Mouse (Mus musculus) limb, embryonic 13.5 days (tissue): Measurements from ENCODE around the gene Ppp4r3a. TPM values are rescaled to one million over a fixed set of nuclear protein-coding genes. Genes with fewer than 3 reads are reported as not detected.

ENCODE experiments used
- ATAC-seq: fragments of 200-750 bp; cut with Nextera tagmentation; 2 replicates; pipeline ENCODE4 v1.8.0; 2017; ENCODE audit warnings: low read depth, moderate number of reproducible peaks, moderate TSS enrichment; ENCODE audit not compliant: low FRiP score
- H3K27ac ChIP-seq: fragments of 300-500 bp; sonication (generic); 2 replicates; pipeline ENCODE4 v1.5.1; 2015; ENCODE audit warnings: inconsistent platforms, mild to moderate bottlenecking, moderate library complexity
- H3K27me3 ChIP-seq: fragments of 300-500 bp; sonication (generic); 2 replicates; pipeline ENCODE4 v1.6.1; 2015; ENCODE audit warnings: mild to moderate bottlenecking, inconsistent platforms
- H3K36me3 ChIP-seq: fragments of 300-500 bp; sonication (generic); 2 replicates; pipeline ENCODE4 v1.6.1; 2015; ENCODE audit warnings: inconsistent platforms, mild to moderate bottlenecking, moderate library complexity
- H3K4me1 ChIP-seq: fragments of 300-500 bp; sonication (generic); 2 replicates; pipeline ENCODE4 v1.6.1; 2015; ENCODE audit warnings: inconsistent platforms
- H3K4me2 ChIP-seq: fragments of 300-500 bp; sonication (generic); replicated peaks from 2 replicates; pipeline ENCODE4 v1.6.1; 2015; ENCODE audit warnings: inconsistent platforms, mild to moderate bottlenecking, moderate library complexity
- H3K4me3 ChIP-seq: fragments of 300-500 bp; sonication (generic); 2 replicates; pipeline ENCODE4 v1.5.1; 2015; ENCODE audit warnings: moderate library complexity, mild to moderate bottlenecking, inconsistent platforms
- H3K9ac ChIP-seq: fragments of 300-500 bp; sonication (generic); 2 replicates; pipeline ENCODE4 v1.6.1; 2015; ENCODE audit warnings: mild to moderate bottlenecking, inconsistent platforms
- H3K9me3 ChIP-seq: fragments of 300-500 bp; sonication (generic); 2 replicates; pipeline ENCODE4 v1.6.1; 2016; ENCODE audit warnings: inconsistent platforms
- WGBS: fragments of 180-500 bp; shearing (Covaris S2); methylation state at CpG from one replicate; pipeline ENCODE4 v1.1.7; 2015; 5-methylcytosine and 5-hydroxymethylcytosine counted together
- polyA plus RNA-seq: library from polyadenylated mRNA; unstranded; fragments of >200 nt; fragmentation: Nextera tagmentation; extraction: Ambion mirVana; gene quantifications from 2 replicates; pipeline ENCODE4 v1.2.1, GENCODE M21; 2015

The Ppp4r3a gene
- polyA plus RNA-seq, 1 experiment from 2014 or later = 39.3 TPM

GRCm38 (mm10) chr12:101084237-101084636 is 735 bp upstream of the Ppp4r3a start:
- peaks cover 9% of the 10 kb centered on the region; the same call in 1 of the 2 replicates for H3K36me3 ChIP-seq
- 6% methylated on average over 4 of the region's 4 CpGs for WGBS
- H3K9me3 ChIP-seq = no peaks in the 10 kb centered on the region
- peak overlapping the region; percentile 98 for H3K27ac ChIP-seq
- H3K4me3 ChIP-seq = peak overlapping the region; percentile 100
- no peak for ATAC-seq
- no peaks in the 10 kb centered on the region for H3K27me3 ChIP-seq
- H3K4me1 ChIP-seq = peaks cover 22% of the 10 kb centered on the region
- H3K9ac ChIP-seq = peak overlapping the region; percentile 100
- peak overlapping the region; percentile 90 for H3K4me2 ChIP-seq

GRCm38 (mm10) chr12:101083839-101084195 is 315 bp upstream of the Ppp4r3a start:
- peak overlapping the region; percentile 98 for H3K27ac ChIP-seq
- no peaks in the 10 kb centered on the region for H3K27me3 ChIP-seq
- peak overlapping the region; percentile 100 for H3K9ac ChIP-seq
- peak overlapping the region; percentile 90 for H3K4me2 ChIP-seq
- ATAC-seq = peak; percentile 78
- H3K4me3 ChIP-seq = peak overlapping the region; percentile 100
- H3K36me3 ChIP-seq = peaks cover 12% of the 10 kb centered on the region; the same call in 1 of the 2 replicates
- peaks cover 22% of the 10 kb centered on the region for H3K4me1 ChIP-seq
- H3K9me3 ChIP-seq = no peaks in the 10 kb centered on the region
- 0% methylated on average over 23 of the region's 23 CpGs for WGBS

GRCm38 (mm10) chr12:101082296-101083075 is 1.0 kb downstream of the Ppp4r3a start:
- no peaks in the 10 kb centered on the region for H3K9me3 ChIP-seq
- peak overlapping the region; percentile 100 for H3K4me3 ChIP-seq
- peaks cover 21% of the 10 kb centered on the region for H3K36me3 ChIP-seq
- peak overlapping the region; percentile 100 for H3K9ac ChIP-seq
- H3K4me1 ChIP-seq = peaks cover 22% of the 10 kb centered on the region
- under 1% methylated on average over 68 of the region's 69 CpGs for WGBS
- H3K27ac ChIP-seq = peak overlapping the region; percentile 98
- peak overlapping the region; percentile 90 for H3K4me2 ChIP-seq
- H3K27me3 ChIP-seq = no peaks in the 10 kb centered on the region
- ATAC-seq = peak; percentile 8; the same call in 1 of the 2 replicates

GRCm38 (mm10) chr12:101077955-101078354 is 5.5 kb downstream of the Ppp4r3a start:
- ATAC-seq = no peak
- no peak overlapping the region for H3K4me2 ChIP-seq
- H3K27ac ChIP-seq = no peak overlapping the region
- no peak overlapping the region for H3K9ac ChIP-seq
- peaks cover 15% of the 10 kb centered on the region for H3K4me1 ChIP-seq
- no peak overlapping the region for H3K4me3 ChIP-seq
- no peaks in the 10 kb centered on the region for H3K9me3 ChIP-seq
- peaks cover 39% of the 10 kb centered on the region for H3K36me3 ChIP-seq
- no peaks in the 10 kb centered on the region for H3K27me3 ChIP-seq

- no peak for ATAC-seq
- WGBS = 87% methylated on average over 3 of the region's 3 CpGs
- Histone ChIP-seq H3K27me3 (no peaks in the 10 kb centered on the region), H3K4me1 (peaks cover 1% of the 10 kb centered on the region), H3K9me3 (no peaks in the 10 kb centered on the region), H3K4me2 (no peak overlapping the region), H3K36me3 (peaks cover 39% of the 10 kb centered on the region), H3K27ac (no peak overlapping the region), H3K4me3 (no peak overlapping the region), H3K9ac (no peak overlapping the region)
These were observed 8.1 kb downstream of the Ppp4r3a start for GRCm38 (mm10) chr12:101075433-101075832.

- no peak for ATAC-seq
- 92% methylated on average over 4 of the region's 4 CpGs for WGBS
These were observed 8.6 kb downstream of the Ppp4r3a start for GRCm38 (mm10) chr12:101074821-101075429.

GRCm38 (mm10) chr12:101069813-101070212 is 13.7 kb downstream of the Ppp4r3a start:
- no peaks in the 10 kb centered on the region for H3K27me3 ChIP-seq
- H3K9me3 ChIP-seq = no peaks in the 10 kb centered on the region
- H3K4me1 ChIP-seq = no peaks in the 10 kb centered on the region
- 90% methylated on average over 1 of the region's 1 CpGs for WGBS
- ATAC-seq = no peak
- H3K27ac ChIP-seq = no peak overlapping the region
- no peak overlapping the region for H3K9ac ChIP-seq
- no peak overlapping the region for H3K4me2 ChIP-seq
- no peak overlapping the region for H3K4me3 ChIP-seq
- H3K36me3 ChIP-seq = peaks cover 37% of the 10 kb centered on the region

More at GRCm38 (mm10) chr12:101074821-101075429, 8.6 kb downstream of the Ppp4r3a start:
- H3K27ac ChIP-seq = no peak overlapping the region
- no peaks in the 10 kb centered on the region for H3K27me3 ChIP-seq
- peaks cover 38% of the 10 kb centered on the region for H3K36me3 ChIP-seq
- H3K9ac ChIP-seq = no peak overlapping the region
- H3K4me2 ChIP-seq = no peak overlapping the region
- H3K9me3 ChIP-seq = no peaks in the 10 kb centered on the region
- H3K4me1 ChIP-seq = no peaks in the 10 kb centered on the region
- H3K4me3 ChIP-seq = no peak overlapping the region

GRCm38 (mm10) chr12:101066329-101066728 is 17.2 kb downstream of the Ppp4r3a start:
- Histone ChIP-seq H3K4me3 (no peak overlapping the region), H3K36me3 (peaks cover 65% of the 10 kb centered on the region), H3K9ac (no peak overlapping the region), H3K27ac (no peak overlapping the region), H3K9me3 (no peaks in the 10 kb centered on the region), H3K27me3 (no peaks in the 10 kb centered on the region), H3K4me2 (no peak overlapping the region), H3K4me1 (no peaks in the 10 kb centered on the region)
- 100% methylated on average over 1 of the region's 1 CpGs for WGBS
- no peak for ATAC-seq

- no peak for ATAC-seq
- H3K4me3 ChIP-seq = no peak overlapping the region
- H3K9ac ChIP-seq = no peak overlapping the region
- no peak overlapping the region for H3K27ac ChIP-seq
- no peaks in the 10 kb centered on the region for H3K27me3 ChIP-seq
- H3K4me2 ChIP-seq = no peak overlapping the region
- H3K4me1 ChIP-seq = no peaks in the 10 kb centered on the region
- H3K9me3 ChIP-seq = no peaks in the 10 kb centered on the region
- H3K36me3 ChIP-seq = peaks cover 63% of the 10 kb centered on the region
These were observed 43.5 kb downstream of the Ppp4r3a start for GRCm38 (mm10) chr12:101039956-101040355.

GRCm38 (mm10) chr12:101028954-101029731 is 54.4 kb downstream of the Ppp4r3a start, which contains the start of gene Ccdc88c:
Ccdc88c (minus strand) TSS chr12:101029056.
- peak; percentile 88 for ATAC-seq
- Histone ChIP-seq H3K9me3 (no peaks in the 10 kb centered on the region), H3K9ac (peak within 1 kb of the TSS; percentile 74), H3K4me2 (peak within 1 kb of the TSS; percentile 97), H3K4me3 (peak within 1 kb of the TSS; percentile 66), H3K27ac (no peak within 1 kb of the TSS), H3K4me1 (peaks cover 22% of the 10 kb centered on the region), H3K27me3 (peaks cover 33% of the 10 kb centered on the region), H3K36me3 (no peaks in the 10 kb centered on the region)
- under 1% methylated on average over 53 of the region's 56 CpGs for WGBS

- peak; percentile 49 for ATAC-seq
- peaks cover 22% of the 10 kb centered on the region for H3K4me1 ChIP-seq
- H3K4me3 ChIP-seq = peak overlapping the region; percentile 66
- H3K9me3 ChIP-seq = no peaks in the 10 kb centered on the region
- no peaks in the 10 kb centered on the region for H3K36me3 ChIP-seq
- peak overlapping the region; percentile 74 for H3K9ac ChIP-seq
- H3K27me3 ChIP-seq = peaks cover 33% of the 10 kb centered on the region
- WGBS = under 1% methylated on average over 57 of the region's 67 CpGs
- H3K4me2 ChIP-seq = peak overlapping the region; percentile 97
- H3K27ac ChIP-seq = no peak overlapping the region
These were observed 55.1 kb downstream of the Ppp4r3a start for GRCm38 (mm10) chr12:101028247-101028953.
